Mouse (Mus musculus) intestine, postnatal 0 days (tissue): ENCODE measurements around the gene Arhgef3. TPM values are rescaled to one million over a fixed set of nuclear protein-coding genes. Genes with fewer than 3 reads are reported as not detected.

Source experiments
- ATAC-seq: fragments of 200-750 bp; cut with Nextera tagmentation; 2 replicates; pipeline ENCODE4 v1.8.0; 2017; ENCODE audit warnings: mild to moderate bottlenecking, moderate TSS enrichment, moderate library complexity
- H3K27ac ChIP-seq: fragments of 300-500 bp; sonication (generic); 2 replicates; pipeline ENCODE4 v1.5.1; 2014; ENCODE audit warnings: mild to moderate bottlenecking, low read depth, low read length, moderate library complexity
- H3K27me3 ChIP-seq: fragments of 300-500 bp; sonication (generic); replicated peaks from 2 replicates; pipeline ENCODE4 v1.6.1; 2014; ENCODE audit warnings: low read length, mixed read lengths; ENCODE audit not compliant: control insufficient read depth, insufficient read depth
- H3K36me3 ChIP-seq: fragments of 300-500 bp; sonication (generic); 2 replicates; pipeline ENCODE4 v1.6.1; 2014; ENCODE audit warnings: mild to moderate bottlenecking, moderate library complexity; ENCODE audit not compliant: control insufficient read depth, insufficient read depth
- H3K4me1 ChIP-seq: fragments of 300-500 bp; sonication (generic); replicated peaks from 2 replicates; pipeline ENCODE4 v1.6.1; 2014; ENCODE audit warnings: antibody characterized with exemption, low read length, mixed read lengths; ENCODE audit not compliant: control insufficient read depth, insufficient read depth
- H3K4me2 ChIP-seq: fragments of 300-500 bp; sonication (generic); replicated peaks from 2 replicates; pipeline ENCODE4 v1.6.1; 2014; ENCODE audit warnings: low read depth, mild to moderate bottlenecking, moderate library complexity
- H3K4me3 ChIP-seq: fragments of 300-500 bp; sonication (generic); 2 replicates; pipeline ENCODE4 v1.5.1; 2014; ENCODE audit warnings: low read depth, low read length
- H3K9ac ChIP-seq: fragments of 300-500 bp; sonication (generic); 2 replicates; pipeline ENCODE4 v1.6.1; 2014; ENCODE audit warnings: mild to moderate bottlenecking, low read depth, low read length
- H3K9me3 ChIP-seq: fragments of 300-500 bp; sonication (generic); 2 replicates; pipeline ENCODE4 v1.6.1; 2016; ENCODE audit warnings: mixed run types; ENCODE audit not compliant: control insufficient read depth
- CTCF ChIP-seq: sonication (generic); IDR thresholded peaks from 2 replicates; pipeline ENCODE4 v1.5.1; 2016; ENCODE audit warnings: low read depth, mild to moderate bottlenecking, control low read depth, antibody characterized with exemption, moderate library complexity
- WGBS: fragments of 180-500 bp; shearing (Covaris S2); extraction: QIAGEN DNeasy Blood & Tissue Kit; methylation state at CpG from one replicate; pipeline ENCODE4 v1.1.7; 2014; 5-methylcytosine and 5-hydroxymethylcytosine counted together
- polyA plus RNA-seq: library from polyadenylated mRNA; unstranded; fragments of >200 nt; fragmentation: Nextera tagmentation; extraction: Ambion mirVana; gene quantifications from 2 replicates; pipeline ENCODE4 v1.2.1, GENCODE M21; 2015

The Arhgef3 gene
- polyA plus RNA-seq, 1 experiment from 2014 or later: 12.2 TPM

DNA sequence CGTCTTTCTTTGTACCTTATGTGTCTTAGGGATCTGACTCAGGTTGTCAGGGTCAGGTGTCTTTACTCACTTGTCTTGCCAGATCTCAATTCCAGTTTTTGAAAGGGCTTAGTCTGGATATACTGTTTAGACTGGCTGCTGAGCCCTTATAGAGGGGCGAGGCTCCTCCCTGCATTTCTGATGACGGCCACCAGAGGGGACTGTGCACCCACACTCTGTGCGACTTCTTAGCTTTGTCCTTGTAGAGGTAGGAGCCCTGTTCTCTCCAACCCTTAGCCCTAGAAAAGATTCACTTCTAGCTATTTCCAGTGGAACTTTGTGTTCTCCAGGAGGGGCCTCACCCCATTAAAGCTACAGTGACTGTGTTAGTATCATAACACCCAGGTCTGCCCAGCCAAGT lies 72.3 kb downstream of the Arhgef3 start:
- H3K4me2 ChIP-seq: no peak overlapping the region
- H3K9ac ChIP-seq: no peak overlapping the region
- H3K36me3 ChIP-seq: no peaks in the 10 kb centered on the region
- WGBS: 13% methylated on average over 4 of the region's 4 CpGs
- H3K27ac ChIP-seq: no peak overlapping the region
- no peaks in the 10 kb centered on the region for H3K27me3 ChIP-seq
- peak; percentile 95 for TF ChIP-seq CTCF
- ATAC-seq: peak; percentile 54; the same call in 1 of the 2 replicates
- H3K9me3 ChIP-seq: no peaks in the 10 kb centered on the region
- no peak overlapping the region for H3K4me3 ChIP-seq
- 0 out of 2 replicates have a peak, but pooled peaks cover 4% of the 10 kb centered on the region for H3K4me1 ChIP-seq

DNA sequence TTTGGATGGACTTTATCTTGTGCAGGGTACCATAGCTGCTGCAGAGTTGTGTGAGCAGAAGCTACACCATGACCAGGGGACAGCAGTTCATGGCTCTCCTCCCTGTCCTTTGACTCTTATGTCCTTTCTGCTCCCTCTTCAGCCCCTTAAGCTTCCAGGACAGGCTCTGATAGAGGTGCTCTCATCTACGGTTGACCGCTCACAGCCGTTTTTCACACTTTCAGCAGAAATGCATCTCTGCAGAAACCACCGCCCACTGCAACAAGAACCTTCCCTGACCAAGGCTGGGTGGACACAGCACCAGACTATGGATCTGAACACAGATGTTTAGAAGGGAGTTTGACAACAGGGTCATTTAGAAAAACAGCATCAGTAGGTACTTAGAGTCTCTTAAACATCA lies 73.2 kb downstream of the Arhgef3 start:
- Histone ChIP-seq H3K27ac (no peak overlapping the region), H3K4me1 (0 out of 2 replicates have a peak, but pooled peaks cover 4% of the 10 kb centered on the region), H3K36me3 (no peaks in the 10 kb centered on the region), H3K27me3 (no peaks in the 10 kb centered on the region), H3K9me3 (no peaks in the 10 kb centered on the region), H3K4me2 (no peak overlapping the region), H3K4me3 (no peak overlapping the region), H3K9ac (no peak overlapping the region)
- no peak for ATAC-seq
- TF ChIP-seq CTCF: no peak
- 84% methylated on average over 4 of the region's 4 CpGs for WGBS

- H3K9me3 ChIP-seq: no peaks in the 10 kb centered on the region
- no peaks in the 10 kb centered on the region for H3K4me1 ChIP-seq
- H3K36me3 ChIP-seq: no peaks in the 10 kb centered on the region
- H3K4me2 ChIP-seq: no peak overlapping the region
- H3K27me3 ChIP-seq: no peaks in the 10 kb centered on the region
- ATAC-seq: no peak
- peak; percentile 78 for TF ChIP-seq CTCF
- H3K9ac ChIP-seq: no peak overlapping the region
- H3K27ac ChIP-seq: no peak overlapping the region
- 16% methylated on average over 3 of the region's 3 CpGs for WGBS
- H3K4me3 ChIP-seq: no peak overlapping the region
Measured at GRCm38 (mm10) chr14:27192450-27192849, 77.8 kb downstream of the Arhgef3 start.

DNA sequence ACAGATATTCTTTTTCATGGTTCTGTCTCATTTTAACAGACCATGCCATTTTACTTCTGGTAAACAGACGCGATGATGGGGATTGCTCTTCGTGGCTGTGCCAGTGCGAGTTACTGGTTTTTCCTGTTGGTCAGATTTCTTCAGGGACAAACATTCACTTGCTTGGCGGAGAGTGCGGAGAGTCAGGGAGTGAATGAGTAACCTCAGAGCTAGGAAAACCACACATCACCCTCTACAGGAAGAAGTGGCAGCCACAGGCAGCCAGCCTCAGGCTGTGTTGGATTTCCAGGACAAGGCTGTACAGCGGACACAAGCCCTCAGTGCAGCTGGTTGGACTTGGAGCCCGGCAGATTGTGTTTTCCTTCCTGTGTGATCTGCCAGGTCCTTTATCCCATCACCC lies 82.3 kb downstream of the Arhgef3 start:
- no peak overlapping the region for H3K4me2 ChIP-seq
- H3K4me3 ChIP-seq: no peak overlapping the region
- H3K9me3 ChIP-seq: no peaks in the 10 kb centered on the region
- no peak overlapping the region for H3K9ac ChIP-seq
- no peaks in the 10 kb centered on the region for H3K27me3 ChIP-seq
- ATAC-seq: peak; percentile 73
- H3K36me3 ChIP-seq: no peaks in the 10 kb centered on the region
- no peaks in the 10 kb centered on the region for H3K4me1 ChIP-seq
- WGBS: 38% methylated on average over 8 of the region's 8 CpGs
- TF ChIP-seq CTCF: peak; percentile 59
- no peak overlapping the region for H3K27ac ChIP-seq

- Histone ChIP-seq H3K27ac (no peak overlapping the region), H3K4me2 (no peak overlapping the region), H3K36me3 (no peaks in the 10 kb centered on the region), H3K4me3 (no peak overlapping the region), H3K9me3 (no peaks in the 10 kb centered on the region), H3K27me3 (no peaks in the 10 kb centered on the region), H3K9ac (no peak overlapping the region), H3K4me1 (no peaks in the 10 kb centered on the region)
- no peak for ATAC-seq
- no peak for TF ChIP-seq CTCF
- WGBS: 85% methylated on average over 5 of the region's 5 CpGs
Measured at GRCm38 (mm10) chr14:27198490-27199089, 83.9 kb downstream of the Arhgef3 start.

- Histone ChIP-seq H3K9me3 (no peaks in the 10 kb centered on the region), H3K27ac (no peak overlapping the region), H3K9ac (no peak overlapping the region), H3K36me3 (no peaks in the 10 kb centered on the region), H3K27me3 (no peaks in the 10 kb centered on the region), H3K4me2 (no peak overlapping the region), H3K4me3 (no peak overlapping the region), H3K4me1 (no peaks in the 10 kb centered on the region)
- TF ChIP-seq CTCF: no peak
- ATAC-seq: no peak
- WGBS: 80% methylated on average over 3 of the region's 3 CpGs
Measured at GRCm38 (mm10) chr14:27199119-27199518, 84.4 kb downstream of the Arhgef3 start.
